Mouse (Mus musculus) kidney, postnatal 10 days (tissue): ENCODE data around the gene Maml2.

Experiments used
- DNase-seq: peaks from one replicate; pipeline ENCODE4 v3.0.0; 2021; ENCODE audit warnings: mixed read lengths

Gene Maml2

DNA sequence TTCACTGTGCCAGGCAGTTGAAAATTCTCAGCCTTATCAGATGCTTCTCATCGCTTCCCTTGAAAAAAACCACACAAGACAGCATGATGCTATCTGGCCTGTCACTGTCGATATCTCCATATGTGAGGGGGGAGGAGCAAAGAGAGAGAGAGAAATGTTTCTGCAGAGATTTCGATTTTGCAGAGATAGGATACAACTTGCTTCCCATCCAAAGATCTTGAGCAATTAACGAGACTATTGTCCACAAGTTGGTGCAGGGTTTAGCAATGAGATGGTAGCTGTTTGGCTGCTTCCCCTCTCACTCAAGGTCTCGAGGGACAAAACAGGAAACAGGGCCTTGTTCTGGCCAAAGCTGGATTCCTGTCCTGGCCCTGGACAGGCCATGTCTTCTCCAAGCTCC is 276.3 kb downstream of the Maml2 start:
- peak; percentile 52 for DNase-seq

DNA sequence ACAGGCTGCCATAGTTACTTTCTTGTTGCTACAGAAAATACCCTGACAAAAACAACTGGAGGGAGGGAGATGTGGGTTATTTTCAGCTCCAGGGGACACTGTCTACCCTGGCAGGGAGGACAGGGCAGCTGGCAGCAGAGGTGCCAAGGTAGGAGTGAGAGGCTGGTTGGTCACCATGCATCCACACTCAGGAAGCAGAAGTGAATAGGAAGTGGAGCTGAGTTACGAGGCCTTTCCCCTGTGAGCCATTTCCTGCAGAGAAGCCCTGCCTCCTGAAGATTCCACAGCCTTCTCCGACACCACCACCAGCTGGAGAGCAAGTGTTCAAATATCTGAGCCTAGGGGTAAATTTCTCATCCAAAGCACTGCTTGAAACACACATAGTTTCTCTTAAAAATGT is 277.2 kb downstream of the Maml2 start:
- peak; percentile 48 for DNase-seq

DNA sequence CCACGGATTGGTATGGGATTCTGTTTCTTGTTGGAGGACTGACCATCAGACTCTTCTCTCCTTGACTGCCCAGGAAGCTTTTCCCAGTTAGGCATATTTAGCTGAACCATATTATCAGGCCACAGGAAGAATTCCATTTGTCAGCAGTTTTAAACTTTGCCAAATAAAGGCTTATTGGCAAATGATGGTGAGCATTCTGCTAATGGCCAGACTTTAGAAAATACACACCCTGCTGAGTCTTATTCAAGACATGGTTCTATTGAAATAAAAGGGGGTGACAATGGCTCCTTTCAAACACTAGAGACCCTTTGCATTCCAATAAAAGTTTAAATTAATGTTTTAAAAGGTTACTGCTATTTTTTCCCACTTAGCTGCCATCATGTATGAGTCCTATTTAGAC is 279.4 kb downstream of the Maml2 start:
- DNase-seq: no peak

DNA sequence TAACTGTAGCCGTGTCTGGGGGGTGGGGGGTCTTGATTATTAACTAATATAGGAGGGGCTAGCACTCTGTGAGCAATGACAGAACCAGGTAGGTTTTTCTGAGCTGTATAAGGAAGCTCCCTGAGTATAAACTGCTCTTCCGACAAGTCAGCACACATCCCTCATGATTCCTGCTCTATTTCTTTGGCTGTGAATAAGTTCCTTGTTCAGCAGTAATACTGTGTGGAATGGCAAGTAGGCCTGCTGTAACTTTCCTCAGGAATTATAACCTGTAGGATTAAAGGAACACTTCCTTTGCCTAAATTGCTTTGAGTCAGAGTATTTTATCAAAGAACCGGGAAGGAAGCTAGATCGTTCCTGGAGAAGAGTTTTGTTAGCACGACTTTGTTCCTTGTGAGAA is 283.4 kb downstream of the Maml2 start:
- no peak for DNase-seq

DNA sequence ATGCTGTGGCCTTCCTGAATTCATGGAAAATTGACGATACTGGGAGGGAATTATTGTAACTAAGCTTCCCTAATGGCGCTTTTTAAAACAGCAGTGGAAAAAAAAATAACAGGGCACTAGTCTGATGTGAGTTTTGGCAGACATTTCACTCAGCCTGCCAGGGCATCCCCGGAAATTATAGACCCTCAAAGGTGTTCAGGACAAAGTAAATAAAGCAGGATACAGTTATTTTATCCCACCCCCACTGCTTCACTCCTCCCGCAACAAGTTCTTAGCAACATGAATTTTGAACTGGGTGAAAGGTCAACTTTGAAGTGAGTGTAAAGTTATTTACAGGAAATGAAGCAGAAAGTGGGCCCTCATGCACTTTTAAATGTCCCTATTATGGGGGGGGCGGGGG is 286.2 kb downstream of the Maml2 start:
- no peak for DNase-seq

DNA sequence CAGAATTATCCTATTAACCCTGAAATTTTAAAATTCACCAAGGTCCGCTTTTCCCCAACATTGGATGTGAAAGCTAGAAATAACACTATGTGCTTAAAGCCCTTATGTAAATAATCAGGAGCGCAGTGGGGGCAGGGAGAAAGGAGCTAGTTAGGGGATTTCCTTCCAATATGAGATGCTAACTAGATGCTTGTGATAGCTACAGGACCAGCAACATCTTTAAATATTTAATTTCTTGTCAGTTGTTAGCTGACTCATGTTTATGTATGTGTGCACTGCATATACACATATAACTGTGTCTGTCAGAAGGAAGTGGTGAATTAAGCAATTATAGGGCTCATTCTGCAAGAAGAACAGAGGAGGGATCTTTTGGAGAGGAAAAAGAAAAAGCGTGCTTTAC is 286.7 kb downstream of the Maml2 start:
- DNase-seq: no peak

DNA sequence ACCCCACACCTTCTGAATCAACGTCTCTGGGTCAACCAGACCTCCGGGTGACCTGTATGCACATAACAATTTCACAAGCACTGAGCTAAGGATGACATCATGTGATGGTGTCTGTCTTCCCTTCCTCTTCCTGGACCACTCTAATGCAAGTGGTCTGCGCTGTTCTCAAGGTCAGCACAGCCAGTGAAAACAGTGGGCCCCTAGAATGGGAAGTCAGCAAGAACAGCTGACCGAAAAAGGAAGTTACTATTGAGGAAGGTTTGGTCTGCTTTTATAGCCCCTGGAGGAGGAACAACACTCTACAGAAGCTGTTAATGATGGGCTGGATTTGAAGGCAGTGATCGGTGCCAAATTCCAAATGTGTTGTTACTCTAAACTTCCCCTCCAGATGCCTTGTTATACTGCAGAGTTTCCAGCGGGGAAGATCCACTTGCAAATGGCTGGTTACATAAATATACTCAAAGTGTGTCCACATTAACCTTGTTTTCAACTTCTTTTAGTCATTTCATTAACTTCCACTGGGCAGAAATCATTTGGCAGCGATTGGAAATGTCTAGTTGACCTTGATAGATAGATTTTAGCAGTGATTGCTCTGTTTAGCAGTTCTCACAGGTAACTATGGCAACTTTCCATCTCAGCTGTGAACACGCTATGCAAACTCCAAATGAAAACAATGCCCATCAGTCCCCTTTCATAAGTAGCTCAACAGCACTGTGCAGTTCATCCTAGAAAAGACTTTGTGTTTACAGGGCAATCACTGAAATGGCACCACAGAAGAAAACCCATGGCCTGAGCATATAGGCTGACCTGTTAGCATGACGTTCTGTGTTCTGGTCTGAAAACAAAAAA is 289.6 kb downstream of the Maml2 start:
- DNase-seq: peak; percentile 32

- DNase-seq: no peak
Observed at GRCm38 (mm10) chr9:13588786-13589185, 291.0 kb downstream of the Maml2 start.

- DNase-seq: no peak
Observed at GRCm38 (mm10) chr9:13592701-13593100, 294.9 kb downstream of the Maml2 start.

- DNase-seq: no peak
Observed at GRCm38 (mm10) chr9:13597736-13598135, 300.0 kb downstream of the Maml2 start.

DNA sequence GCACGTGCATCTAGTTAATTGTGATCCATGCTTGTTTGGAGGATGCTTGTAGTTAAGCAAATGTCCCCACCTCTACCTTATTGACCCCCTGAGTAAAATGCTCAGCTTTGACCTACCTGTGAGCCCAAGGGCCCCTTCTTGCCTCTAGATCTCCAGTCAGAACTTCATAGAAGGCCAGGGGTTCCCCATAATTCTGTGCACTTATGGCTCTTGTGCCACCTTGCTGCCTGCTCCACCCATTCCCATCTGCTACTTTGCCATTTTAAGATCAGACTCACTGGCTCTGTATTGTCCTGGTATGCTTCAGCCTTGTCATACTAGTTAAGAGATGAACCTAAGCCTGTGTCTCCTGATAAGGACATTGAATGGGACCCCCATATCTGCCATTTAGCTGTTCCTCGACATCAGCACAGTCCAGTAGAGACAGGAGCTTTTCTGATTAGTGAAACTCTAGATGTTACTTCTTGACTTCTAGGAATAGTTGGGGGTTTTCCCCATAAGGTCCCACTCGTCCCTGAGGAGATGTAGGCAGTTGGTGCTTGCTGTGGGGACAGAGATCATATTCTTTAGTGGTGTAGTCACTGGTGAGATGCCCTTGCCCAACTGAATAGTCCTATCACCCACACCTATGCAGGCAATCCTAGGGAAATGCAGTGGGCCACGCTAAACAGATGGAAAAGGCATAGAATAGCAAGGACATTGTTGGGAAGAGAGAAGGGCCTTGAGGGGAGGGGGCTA is 301.0 kb downstream of the Maml2 start:
- DNase-seq: no peak

- DNase-seq: no peak
Observed at GRCm38 (mm10) chr9:13599334-13599614, 301.5 kb downstream of the Maml2 start.

DNA sequence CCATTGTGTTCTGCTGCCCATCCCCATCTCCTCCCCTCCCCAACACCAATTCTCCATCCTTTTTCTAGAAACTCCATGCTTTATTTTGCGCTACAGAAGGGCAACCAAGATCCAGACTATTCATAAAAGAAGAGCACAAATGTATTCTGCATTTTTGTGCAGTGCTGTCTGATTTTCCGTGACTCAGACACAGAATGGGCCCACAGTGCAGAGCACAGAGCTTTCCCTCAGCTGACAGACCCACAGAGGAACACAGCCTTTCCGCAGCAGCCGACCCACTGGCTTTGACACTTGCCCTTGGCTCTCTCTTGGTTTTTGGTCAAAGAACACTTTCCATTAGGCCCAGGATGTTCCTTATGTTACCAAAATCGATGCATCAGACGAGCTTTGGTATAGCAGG is 302.0 kb downstream of the Maml2 start:
- no peak for DNase-seq

DNA sequence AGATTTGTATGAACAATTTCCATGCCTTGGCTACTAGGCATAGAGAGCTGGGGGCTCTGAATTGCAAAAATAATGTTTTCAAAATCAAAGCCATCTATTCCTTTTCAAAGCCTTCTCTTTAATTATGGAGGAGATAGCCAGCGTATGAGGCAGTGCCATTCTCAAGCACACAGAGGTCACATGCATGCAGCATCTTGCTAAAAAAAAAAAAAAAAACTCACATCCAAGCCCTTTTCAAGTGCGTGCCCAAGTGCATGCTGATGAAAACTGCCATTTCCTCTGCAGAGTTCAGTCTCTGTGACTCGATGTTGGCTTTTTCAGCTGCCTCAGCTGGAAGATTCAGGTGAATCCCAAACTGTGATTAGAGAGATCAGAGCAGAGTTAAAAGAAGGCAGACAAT is 304.0 kb downstream of the Maml2 start:
- no peak for DNase-seq

DNA sequence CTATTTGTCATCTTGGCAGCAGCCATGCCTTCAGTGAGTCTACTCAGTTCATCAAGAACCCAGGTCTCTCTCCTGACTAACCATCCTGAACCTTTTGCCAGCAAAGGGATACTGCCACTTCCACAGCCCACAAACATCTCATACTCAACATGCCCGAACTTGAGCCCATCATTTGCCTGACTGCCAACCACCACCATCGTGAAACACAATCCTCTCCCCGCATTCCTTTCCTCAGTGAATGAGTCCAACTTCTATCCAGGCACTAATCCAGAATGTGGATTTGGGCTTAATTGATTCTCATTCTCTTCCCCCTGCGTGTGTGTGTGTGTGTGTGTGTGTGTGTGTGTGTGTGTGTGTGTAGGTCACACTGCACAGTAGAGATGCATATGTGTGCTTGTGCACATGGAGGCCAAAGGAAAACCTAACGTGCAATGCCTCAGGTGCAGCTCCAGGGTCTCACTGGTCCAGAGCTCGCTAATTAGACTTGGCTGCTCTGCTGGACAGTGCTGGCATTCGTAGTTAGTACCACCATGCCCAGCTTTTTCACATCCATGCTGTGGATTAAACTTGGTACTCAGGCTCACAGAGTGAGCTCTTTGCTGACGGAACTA is 305.9 kb downstream of the Maml2 start:
- no peak for DNase-seq

DNA sequence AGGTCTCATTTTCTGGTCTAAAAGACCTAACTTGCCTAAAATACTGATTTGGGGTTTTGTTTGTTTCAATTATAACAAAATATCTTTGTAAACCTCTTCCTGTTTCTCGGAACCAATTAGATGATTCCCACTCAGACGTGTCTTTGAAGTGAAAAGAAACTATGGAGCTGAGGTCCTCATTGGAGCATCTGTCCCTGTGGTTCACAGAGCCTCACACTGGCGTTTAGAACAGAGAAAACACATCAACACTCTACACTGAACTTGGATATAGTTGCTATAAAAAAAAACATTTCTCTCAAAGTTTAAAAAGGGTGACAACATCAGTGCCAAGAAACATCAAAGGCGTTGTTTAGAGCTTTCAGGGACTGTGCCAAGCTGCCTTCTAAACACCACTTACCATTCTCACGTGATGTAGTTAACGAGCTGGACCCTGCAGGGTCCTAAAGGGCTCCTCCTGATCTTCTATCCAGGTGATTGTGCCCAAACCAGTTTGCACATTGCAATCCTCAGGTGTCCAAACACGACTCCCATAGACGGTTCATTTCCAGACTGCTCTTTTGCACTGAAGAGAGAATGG is 309.9 kb downstream of the Maml2 start:
- DNase-seq: no peak

GRCm38 (mm10) chr9:13608532-13609071 is 310.8 kb downstream of the Maml2 start:
- DNase-seq: no peak

DNA sequence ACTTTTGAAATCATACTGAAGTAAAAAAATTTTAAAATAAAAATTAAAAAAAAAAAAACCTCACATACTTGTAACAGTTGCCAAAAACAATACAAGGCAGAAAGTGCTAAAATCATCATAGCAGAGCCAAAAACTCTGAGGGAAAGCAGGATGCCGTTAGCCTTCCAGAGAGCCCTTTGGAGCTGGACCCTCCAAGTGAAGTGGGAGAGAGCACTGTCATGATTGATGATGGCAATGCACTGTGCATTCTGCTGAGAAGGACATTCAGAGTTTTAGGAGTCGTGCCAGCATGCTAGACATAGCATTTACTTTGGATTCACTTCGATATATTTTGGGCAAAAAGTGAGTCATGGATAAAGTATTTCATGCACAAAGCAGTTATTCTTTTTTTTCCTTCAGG is 313.8 kb downstream of the Maml2 start:
- peak; percentile 58 for DNase-seq

GRCm38 (mm10) chr9:13612371-13612770 is 314.6 kb downstream of the Maml2 start:
- no peak for DNase-seq

DNA sequence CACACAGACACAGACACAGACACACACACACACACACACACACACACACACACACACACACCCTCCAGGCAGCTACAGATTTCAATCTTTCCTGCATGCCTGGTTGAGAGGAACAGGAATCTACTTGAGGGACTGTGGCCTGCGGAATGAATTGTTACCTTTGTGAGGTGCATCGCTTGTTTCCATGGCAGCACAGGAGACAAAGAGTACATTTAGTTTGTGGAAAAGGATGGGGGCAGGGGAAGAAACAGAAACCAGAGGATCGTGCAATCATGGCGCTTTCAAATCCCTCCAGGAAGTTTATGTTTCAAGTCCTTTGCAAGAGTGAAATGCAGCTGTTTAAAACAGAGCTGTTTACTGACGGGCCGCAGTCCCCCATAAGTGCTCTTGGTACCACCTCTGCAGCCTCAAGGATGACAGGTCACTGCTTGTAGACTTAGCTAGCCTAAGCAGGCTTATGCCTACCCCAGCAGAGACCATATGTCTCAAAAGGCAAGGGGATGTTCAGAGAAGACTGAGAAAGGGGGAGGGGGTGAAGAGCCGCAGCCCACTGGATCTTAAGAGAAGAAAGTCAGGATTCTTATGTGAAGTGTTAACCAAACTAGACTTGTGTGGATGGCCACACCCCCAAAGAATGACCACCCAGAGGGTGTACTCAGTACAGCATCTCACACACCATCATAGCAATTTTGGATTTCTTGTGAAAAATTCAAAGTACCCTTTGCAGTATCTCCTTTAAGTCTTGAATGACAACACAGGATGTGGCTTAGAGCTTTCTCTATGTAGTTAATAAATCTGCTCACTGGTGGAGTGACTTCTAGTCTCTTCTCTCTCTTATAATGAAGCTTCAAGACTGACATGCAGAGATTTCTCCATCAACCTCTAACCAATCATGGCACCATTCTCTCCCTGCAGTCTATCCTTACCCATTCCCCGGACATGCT is 315.8 kb downstream of the Maml2 start:
- no peak for DNase-seq

DNA sequence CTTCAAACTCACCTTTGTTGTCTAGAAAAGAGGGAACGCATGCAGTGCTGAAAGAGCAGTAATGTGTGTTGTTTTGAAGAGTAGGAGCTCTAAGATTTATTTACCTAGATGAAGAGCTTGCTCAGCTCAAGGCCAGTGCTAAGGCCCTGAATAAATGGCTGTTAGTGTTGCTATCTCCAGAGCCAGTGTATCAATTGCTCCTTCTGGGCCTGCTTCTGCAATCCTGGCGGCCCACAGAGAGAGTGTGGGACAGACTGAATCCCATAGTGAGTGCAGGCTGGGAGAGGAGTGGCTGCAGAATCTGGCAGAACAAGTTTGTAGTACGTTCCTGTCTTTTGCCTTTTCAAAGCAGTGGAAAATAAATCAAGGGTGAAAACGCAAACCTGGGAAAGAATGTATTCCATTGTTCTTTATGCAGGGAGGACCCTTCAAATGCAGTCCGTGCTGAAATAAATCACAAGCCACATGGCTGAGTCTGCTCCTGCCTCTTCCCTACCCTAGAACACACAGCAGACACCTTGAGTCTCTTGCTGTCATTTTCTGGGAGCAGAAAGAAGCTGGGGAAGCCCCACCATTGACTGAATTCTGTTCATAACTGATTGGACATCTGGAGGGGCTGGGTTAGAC is 318.7 kb downstream of the Maml2 start:
- no peak for DNase-seq

GRCm38 (mm10) chr9:13620794-13621193 is 323.0 kb downstream of the Maml2 start:
- DNase-seq: no peak
